Mouse (Mus musculus): ENCODE data around the gene M6pr.
A peak's percentile ranks its signal among the peaks of the same experiment; 100 is the strongest.

The M6pr gene

DNA sequence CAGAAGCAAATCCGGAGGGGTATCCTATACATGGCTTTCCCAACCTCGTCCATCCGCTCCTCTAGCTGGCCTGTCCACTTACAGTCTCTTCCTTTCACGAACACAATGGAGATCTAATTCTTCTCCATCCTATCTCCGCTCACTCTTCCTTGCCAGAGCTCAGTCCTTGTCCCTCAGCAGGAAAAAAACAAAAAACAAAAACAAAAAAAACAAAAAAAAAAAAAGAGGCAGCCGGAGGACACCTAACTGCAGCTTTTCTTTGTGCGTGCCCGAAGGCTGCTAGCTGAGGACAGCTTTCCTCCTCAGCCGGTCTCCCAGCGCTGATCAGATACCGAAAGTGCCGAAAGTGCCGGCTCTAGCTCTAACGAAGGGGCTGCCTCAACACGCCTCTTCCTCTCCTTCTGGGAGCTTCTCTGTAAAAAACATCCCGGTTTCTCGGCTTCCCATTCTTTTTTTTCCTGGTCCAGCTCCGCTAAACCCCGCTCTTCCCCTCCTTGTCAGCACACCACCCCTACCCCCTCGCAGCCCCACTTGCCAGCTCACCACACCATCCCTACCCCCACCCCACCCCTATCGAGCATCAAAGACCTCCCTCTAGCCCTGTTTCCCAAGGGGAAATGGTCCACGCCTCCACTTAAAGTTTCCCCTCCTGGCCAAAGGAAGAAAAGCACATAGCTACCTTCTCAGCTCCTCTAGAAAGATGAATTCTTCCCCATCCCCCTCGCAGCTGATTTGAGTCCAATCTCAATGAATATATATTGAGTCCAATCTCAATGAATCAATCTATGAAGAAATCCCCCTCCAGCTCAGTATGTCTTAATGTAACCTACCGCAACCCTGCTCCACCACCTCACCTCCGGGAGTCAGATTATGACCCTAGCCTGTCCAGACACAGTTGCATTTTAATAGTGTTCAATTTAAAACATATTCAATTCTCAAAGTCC, 11.0 kb upstream of the M6pr start:
- no peak for DNase-seq (ENCODE audit: low spot score in 2 of 2)

DNA sequence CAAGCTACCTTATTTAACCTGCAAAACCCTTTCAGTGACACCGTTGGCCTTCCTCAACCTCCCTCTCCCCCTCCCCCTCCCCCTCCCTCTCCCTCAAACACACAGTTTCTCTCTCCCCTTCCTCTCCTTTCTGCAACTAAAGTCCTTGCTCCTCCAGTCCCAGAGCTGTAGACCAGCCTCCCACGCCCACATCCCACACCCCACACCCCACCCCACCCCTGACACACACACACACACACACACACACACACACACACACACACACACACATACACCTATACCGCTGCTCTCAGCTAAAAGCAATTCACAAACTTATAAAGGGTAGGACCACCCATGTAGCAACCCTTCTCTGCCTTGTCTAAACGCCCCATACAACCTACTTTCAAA, 10.3 kb upstream of the M6pr start:
- no peak for DNase-seq (ENCODE audit: low spot score in 2 of 2)

DNA sequence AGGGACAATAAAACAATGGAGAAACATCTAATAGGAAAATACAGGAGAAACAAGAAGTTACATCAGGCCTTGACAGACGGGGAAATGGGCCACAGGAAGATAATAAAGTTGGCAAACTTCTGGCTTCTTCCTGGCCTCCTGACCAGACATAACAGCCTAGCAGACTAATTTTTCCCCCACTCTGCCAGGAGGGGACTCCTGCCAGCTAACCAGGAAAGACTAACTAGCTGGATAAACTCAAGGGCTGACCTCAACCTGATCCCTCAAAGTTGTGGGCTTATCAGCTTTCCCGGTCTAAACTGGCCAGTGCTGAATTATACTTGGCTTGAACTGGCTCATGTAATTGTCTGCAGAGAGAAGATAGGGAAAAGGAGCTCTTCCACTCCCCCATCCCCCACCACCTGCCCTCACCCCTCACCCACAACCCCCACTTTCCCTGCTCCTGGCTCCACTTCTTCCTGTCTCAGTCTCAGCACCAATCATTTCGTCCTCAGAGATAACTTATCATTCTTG, 8.8 kb upstream of the M6pr start:
- DNase-seq (ENCODE audit: low spot score in 2 of 2) = no peak

DNA sequence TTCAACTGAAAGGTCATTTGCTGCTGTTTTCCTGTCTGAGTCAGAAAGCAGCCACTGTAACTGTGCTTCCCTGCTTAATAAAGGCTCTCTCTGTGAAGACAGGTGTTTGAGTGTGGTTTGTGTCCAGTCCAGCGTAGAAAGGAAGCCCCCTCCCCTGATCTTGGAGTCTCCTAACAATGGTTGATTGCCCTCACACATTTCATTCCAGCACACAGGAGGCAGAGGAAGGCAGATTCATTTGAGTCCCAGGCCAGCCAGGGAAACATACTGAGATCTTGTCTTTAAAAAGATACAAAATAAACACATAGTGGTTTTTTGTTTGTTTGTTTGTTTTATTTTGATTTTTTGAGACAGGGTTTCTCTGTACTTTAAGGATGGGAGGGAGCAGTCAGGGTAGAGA, 6.4 kb upstream of the M6pr start:
- no peak for DNase-seq (ENCODE audit: low spot score in 2 of 2)

DNA sequence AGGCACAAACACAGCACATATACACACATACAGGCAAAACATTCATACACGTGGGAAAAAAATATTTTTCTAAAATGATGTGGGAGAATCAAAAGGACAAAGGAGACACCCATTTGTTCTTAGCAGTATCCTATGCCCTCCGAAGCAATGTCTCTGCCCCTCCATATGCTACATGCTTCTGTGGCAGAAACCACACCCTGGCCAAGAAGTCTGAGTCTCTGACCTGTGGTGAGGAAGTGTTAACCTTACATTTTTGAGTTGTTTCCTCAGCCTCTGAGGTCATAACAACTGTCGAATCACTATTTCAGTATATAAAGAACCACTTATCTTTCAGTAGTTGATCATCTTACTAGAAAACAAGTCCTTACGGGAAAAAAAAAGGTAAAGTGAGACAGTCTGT, 5.9 kb upstream of the M6pr start:
- DNase-seq (ENCODE audit: low spot score in 2 of 2) = no peak

DNA sequence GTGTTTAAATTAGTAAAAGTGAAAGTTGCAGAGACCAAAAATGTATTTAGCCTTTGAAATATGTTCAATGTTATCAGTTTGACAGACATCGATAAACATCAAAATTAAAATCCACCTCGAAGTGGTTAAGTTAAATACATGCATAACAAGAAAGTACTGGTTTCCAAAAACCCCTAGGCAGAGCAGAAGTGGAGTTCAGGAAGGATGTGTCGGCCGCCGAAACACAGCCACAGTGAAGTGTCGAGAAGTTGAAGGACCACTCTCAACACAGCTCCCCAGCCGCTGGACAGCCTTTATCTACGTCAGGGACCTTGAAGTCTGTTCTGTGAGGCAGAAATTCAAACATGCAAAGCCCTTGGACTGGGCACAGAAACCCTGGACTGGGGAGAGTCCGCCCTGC, 5.0 kb upstream of the M6pr start:
- no peak for DNase-seq (ENCODE audit: low spot score in 2 of 2)

DNA sequence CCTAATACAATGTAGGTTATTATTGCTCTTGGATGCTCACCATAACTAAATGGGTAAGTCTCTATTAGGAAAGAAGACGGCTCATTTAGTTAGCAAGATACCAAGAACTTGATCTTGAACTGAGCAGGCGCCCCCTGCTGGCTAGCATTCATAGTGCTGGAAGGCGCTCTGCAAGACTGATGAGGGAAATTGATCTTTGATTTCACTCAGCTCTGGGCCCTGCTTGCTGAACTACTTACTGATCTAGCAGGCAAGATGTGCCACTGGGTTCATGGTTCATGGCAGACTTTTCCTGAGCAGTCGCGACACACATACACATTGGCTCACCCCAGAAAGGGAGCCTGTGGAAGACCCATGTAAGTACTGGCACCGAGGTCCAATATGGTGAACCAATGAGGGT, 4.2 kb upstream of the M6pr start:
- DNase-seq (ENCODE audit: low spot score in 2 of 2) = peak; percentile 73 to 90

DNA sequence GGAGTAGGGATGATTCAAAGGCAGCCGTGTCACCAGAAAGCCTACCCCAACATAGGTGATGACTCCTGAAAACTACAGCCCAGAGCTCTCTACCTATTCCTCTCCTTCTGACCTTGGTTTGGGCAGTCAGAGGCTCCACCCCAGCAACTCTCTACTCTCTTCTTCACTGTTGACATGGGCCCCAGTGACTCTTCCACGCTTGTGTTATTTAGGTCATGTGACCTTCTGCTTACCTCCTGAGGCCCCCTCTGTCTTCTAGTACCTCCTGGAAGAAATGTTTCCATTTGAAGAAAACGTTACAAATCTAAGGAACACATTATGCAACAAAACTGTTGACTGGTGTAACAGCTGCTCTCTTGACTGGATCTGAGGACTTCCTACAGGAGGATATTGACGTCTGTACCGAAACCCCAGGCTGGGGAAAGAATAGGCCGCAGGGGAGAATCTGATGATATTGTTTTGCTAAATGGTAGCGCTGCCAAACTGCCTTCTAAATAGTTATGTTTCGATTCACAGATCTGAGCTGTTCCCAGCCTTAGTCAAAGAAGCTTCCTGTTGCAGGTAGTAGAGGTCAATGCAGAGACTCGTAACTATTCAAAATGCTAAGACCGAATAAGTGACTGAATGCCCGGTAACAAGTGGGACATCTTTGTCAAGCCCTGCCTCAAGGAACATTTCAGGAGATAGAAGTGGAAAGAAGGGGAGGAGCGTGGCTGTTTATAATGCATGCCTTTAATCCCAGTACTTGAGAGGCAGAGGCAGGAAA, 3.5 kb upstream of the M6pr start:
- DNase-seq (ENCODE audit: low spot score in 2 of 2) = no peak

DNA sequence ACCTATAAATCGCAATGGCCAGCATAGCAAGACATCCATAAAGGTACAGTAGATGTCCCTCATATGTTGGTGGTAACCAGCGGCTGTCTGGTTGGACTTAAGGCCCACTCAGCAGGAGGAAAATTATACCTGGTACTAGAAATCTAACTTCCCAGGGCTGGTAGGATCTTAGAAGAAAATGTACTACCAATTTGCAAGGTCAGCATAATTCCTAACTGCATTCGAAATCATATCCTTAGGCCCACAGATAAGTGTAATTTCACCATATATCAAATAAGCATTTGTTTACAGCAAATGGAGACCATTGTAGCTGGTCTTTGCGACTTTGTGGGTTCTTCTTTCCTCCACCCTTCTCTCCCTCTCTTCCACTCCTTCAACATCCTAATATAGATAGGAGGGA, 1.8 kb upstream of the M6pr start:
- no peak for DNase-seq (ENCODE audit: low spot score in 2 of 2)

DNA sequence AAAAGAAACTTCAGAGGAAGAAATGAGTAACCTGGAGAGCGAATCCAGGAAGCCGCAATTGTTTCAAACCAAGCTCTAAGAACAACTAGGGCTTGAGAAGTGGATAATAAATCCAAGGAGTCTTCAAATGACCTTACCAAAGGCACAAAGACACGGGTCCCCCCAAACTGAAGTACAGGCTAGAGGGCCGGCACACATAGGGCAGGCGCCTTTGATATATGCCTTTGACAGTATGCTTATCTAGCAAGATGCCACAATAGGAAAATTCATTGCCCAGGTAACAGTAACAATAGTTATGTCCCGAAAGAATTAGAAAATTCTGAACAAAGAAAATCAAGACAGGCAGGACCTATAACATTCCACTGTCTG, 400 bp upstream of the M6pr start:
- no peak for DNase-seq (ENCODE audit: low spot score in 2 of 2)

DNA sequence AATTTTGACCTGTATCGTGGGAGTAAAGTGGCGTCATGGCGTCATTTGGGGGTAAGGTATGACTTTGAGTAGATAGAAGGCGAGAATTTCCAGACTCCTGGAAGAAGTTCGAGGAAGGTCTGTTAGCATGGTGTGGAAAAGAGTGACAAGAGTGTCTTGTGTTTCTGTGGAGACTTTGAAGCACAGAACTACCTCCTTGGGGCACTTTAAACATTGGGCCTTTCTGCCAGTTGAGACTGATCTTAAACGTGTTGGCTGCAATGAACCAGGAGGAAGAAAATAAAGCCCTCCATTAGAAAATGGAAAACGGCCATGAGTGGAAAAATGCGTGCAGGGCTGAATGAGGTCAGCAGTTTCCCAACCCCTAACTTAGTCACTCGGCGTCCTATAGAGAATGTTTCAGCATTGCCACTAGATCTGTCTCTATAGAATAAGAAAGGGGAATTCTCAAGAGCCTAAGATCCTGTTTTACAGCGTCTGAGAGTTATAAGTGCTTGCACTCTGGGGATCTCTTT, 983 bp downstream of the M6pr start:
- no peak for DNase-seq (ENCODE audit: low spot score in 2 of 2)

DNA sequence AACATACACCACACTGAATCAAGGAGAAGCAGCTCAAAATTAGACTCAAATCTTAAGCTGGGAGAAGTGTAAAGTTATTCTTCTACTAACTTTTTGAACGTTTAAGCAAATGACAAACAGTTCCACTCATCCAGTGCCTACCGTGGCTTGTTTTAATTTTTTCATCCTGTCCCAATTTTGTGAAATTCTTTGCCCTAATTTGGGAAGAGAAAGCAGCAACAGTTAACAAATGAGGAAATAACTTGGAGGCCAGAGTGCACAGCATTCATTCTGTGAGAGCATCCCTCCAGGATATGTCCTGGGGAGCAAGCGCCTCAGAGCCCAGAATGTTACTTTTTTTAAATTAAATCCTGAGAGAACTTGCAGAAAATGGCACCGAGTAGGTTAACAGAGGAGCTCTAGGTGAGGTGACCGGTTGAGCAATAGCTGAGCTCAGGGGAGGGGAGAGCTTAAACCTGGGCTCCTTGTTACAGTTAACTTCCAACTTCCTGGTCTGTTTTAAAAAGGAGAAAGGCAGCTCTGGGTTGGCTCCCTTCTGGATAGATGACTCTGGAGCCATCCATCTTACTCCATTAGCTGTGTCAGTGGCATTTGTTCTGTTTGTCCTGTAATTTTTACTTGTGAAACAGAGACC, 1.8 kb downstream of the M6pr start:
- no peak for DNase-seq (ENCODE audit: low spot score in 2 of 2)

DNA sequence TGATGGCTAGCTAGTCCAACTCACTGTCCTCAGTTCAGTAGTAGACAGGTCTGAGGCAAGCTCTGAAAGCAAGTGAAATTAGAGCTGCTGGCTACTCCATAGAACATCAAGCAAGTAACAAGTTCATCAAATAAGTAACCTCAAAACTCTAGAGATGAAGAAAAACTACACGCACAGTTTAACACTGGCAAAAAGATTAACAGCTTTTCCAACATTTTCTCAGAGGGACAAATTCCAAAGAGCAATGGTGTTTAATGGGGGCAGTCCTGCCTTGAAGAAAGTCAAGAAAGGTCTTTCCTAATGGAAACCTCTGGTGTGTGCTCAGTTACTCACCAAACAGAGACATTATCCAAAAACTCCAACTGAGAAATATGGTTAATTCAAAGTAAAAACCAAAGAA, 10.2 kb downstream of the M6pr start:
- DNase-seq (ENCODE audit: low spot score in 2 of 2) = no peak

DNA sequence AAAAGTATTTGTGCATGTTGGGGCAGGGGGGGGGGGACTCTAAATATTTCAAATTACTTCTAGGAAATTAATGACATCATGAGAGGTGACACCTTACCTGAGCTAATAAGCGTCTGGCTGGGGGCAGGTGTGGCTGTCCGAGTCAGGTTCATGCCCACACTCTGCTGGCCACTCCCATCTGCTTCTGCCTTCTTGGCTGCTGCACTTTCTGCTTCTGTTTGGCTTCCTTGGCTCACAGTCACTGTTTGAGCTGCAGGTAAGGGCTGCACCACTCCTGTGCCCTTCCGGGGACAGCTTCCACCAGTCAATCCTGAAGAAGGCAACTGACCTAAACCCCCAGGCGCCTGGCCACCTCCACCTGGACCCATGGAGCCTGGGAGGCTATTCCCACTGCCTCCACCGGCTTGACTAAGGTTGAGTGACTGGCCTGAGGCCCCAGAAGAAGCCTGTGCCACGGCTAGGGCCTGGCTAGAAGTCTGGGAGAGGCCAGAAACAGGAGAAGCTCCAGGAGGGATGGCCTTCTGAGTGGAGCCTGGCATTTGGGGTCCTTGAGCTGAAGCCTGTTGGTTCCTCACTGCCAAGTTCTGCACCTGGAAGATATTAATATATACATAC, 16.9 kb downstream of the M6pr start:
- DNase-seq (ENCODE audit: low spot score in 2 of 2) = no peak

DNA sequence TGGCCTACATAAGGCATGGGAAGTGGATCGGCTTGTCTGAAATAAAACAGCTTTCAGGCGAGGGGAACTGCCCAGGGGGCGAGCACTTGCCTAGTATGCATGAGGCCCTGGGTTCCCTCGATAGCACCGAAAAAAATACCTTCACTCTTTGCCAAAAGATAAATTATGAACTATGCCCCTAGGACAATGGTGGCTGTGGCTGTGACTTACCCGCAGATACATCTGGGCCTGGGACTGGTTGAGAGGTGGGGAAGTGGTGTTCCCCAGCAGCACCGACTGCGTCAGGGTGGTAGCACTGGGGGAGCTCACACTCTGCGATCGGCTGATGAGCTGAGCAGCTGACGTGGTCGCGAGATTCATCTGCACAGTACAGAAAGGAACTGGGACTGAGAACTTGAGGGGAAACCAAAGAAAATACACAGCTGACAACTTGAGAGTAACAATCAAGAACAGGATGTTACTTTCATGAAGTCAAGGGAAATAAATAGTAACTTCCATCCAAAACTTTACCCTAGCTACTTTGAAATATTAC, 24.6 kb downstream of the M6pr start:
- DNase-seq (ENCODE audit: low spot score in 2 of 2) = no peak

DNA sequence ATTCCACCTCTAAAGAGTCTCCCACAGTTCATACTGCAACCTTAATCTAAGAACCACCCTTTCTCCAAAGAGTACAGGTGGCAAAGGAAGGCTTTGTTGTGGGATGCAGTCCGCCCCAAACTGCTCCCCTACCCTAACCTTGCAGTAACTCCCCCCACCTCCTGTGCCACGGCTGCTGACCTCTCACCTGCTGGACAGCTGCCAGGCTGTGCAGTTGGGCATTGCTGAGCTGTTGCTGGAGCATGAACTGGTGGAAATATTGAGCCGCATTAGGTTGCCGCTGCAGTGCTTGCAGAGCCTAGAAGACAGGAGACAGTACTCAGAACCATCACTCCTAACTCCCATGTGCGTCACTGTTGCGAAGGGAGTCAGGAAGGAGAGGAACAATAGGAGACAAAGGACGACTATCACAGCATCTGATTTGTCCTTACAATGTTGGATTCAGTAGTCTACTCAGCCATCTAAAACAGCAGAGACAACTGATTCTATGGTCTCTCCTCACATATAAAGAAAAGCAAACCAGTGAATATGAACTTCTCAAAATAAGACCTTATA, 26.3 kb downstream of the M6pr start:
- no peak for DNase-seq (ENCODE audit: low spot score in 2 of 2)

DNA sequence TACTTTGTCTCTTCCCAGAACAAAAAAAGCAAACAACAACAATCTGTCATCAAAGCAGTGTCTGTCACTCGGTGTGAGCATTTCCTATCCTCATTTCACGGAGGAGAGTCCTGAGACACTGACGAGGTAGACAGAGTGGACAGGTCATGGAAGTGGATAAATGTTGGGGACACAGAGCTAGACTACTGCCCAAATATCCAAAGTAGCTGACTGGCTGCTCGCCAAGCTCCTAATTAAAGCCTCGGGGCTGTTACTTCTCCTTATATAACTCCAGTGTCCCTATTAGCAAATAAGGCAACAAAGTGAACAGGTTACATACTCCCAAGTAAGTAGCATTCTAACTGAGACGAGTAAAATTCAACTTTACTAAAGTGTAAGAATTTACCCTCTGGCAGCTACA, 29.0 kb downstream of the M6pr start:
- DNase-seq (ENCODE audit: low spot score in 2 of 2) = no peak

DNA sequence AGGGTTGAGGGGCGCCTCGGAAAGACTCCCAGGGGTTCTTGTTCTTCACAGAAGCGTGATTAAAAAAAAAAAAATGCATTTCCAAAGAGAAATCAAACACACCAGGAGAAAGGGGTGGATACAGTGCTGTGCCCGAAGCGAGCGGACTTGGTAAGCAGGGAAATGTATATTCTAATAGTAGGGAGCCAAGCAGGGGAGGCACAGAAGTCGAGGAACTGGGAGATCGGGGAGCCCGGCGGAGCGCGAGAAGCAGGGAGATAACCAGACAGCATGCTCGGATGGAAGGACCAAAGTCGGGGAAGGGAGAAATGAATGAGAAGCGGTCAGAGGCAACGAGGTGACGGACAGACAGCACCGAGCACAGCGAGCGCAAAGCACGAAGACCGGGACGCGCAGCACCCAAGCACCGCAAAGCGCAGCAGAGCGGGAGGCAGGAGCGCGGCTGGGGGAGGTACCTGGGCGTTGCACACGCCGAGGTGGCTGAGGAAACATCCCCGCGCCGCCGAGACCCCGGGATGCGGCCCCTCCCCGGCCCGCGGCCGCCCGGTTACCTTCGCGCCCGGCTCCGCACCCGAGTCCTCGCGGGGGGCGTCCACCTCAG, 30.6 kb downstream of the M6pr start:
- peak; percentile 47 to 78 for DNase-seq (ENCODE audit: low spot score in 2 of 2)

DNA sequence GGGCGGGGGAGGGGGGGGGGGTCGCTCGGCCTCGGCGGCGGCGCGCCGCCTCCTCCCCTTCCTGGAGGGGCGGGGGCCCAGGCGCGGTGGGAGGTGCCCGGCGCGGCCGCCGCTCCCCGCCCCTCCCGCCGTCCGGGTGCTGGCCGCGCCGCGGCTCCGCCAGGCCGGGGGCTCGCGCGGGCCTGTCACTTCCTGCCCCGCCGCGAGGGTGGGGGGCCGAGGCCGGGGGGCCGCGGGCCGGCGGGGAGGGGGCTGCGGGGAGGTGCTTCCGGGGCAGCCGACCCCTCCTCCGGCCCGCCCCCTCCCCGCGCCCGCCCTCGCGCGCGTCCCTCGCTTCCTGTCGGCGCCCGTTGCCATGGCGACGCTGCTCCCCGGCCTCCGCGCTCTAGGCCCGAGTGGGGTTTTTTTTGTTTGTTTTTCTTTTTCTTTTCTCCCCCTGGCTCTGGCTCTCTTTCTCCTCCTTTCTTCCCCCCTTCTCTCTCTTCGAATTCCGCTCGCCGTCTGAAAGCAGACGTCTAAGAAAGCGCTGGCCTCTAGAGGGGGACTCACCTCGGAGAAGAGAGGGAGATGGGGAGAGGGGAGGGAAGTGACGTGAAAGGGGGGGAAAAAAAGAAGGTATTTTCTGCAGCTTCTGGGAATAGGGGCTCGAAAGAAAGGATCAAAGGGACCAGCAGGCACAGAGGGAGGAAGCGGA, 31.3 kb downstream of the M6pr start:
- DNase-seq (ENCODE audit: low spot score in 2 of 2) = peak; percentile 71 to 86

DNA sequence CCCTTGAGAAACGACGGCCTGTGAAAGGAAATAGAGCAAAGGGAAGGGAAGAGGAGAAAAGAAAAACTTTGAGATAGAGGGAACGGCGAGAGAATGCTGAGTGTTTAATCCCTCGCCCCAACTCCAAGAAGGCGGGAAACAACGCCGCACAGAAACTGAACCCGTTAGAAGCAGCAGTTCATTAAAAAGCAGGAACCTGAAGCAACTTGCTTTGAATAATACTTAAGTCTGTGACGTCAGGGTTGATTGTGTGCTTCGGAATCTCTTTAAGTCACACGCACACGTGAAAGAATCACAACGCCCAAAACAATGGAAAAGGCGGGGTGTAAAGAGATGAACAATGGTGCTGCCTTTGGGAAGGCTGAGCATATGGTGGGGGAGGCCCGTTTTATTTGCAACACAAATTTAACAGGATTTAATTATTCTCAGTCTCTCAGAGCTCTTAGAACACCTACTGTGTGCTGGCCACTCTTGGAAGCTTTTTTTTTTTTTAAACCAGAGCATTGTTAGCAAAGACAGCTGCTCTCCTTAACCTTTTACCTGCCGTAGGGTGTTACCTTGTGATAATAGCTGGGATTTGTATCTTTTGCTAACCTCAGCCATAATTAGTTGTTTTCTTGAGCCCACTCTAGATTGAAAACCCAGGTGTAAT, 32.0 kb downstream of the M6pr start, which contains the start of gene Phc1:
TSS of gene Phc1 (minus strand) at position 213 of the 652 bp plus-strand sequence.
- no peak for DNase-seq (ENCODE audit: low spot score in 2 of 2)

Data from spleen, postnatal 4 days (tissue).